In the genomic region with DNA sequence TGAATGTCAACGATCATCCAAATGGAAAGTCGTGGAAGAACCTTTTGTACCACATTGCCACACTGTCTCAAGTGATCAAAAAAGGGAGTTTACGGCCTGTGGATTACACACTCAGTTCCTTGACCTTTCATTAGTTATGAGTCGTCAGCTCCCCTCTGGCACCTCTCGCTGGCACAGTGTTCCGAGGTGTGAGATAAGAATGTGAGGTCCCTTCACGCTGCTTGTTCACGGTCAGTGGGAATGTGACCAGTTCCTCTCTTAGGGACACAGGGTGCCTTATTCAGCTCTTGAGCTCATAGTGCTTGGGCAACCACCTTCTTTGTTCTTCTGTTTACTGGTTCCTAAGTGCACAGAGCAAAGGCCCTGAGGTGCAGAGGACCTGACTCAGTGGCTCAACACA, we compare ENCODE assay signal across 23 mouse cellular contexts. TPM values are rescaled to one million over a fixed set of nuclear protein-coding genes. Genes with fewer than 3 reads are reported as not detected.
DNase-seq lines count a peak whose midpoint lies in the region; ATAC-seq and TF ChIP-seq lines count a peak whose summit lies in the region.
"Had no signal": no experiment of that assay in that cellular context is flagged by ENCODE, and none has a peak within 500 bp of the region (broad histone marks: within the 10 kb centered on the region; RNA-seq: fewer than 3 reads in every experiment).

No protein-coding gene starts in this region.

- no peak for TF ChIP-seq POLR2A in testis, adult 2 months (IDR thresholded peaks at IDR 0.05; ENCODE audit: control insufficient read depth, low read depth, low read length)

- WGBS in intestine, embryonic 16.5 days, result 54% methylated on average over 8 of the region's 8 CpGs
- WGBS in intestine, embryonic 15.5 days, result 48% methylated on average over 8 of the region's 8 CpGs

- no peaks in the 10 kb centered on the region for H3K27me3 ChIP-seq in intestine, embryonic 16.5 days (replicated peaks; ENCODE audit: control insufficient read depth, insufficient read depth, low read length)
- H3K27me3 ChIP-seq in intestine, embryonic 15.5 days (replicated peaks), result no peaks in the 10 kb centered on the region
- H3K27me3 ChIP-seq in testis, adult 2 months (ENCODE audit: control insufficient read depth, insufficient read depth, low read length), result no peaks in the 10 kb centered on the region
- H3K27me3 ChIP-seq: embryonic facial prominence, embryonic 13.5 days; hindbrain, embryonic 15.5 days; limb, embryonic 13.5 days; liver, embryonic 13.5 days; megakaryocyte, embryonic 14.5 days; stomach, embryonic 15.5 days had no signal

- H3K4me2 ChIP-seq in intestine, embryonic 16.5 days (ENCODE audit: low read depth, low read length), result no peak overlapping the region
- no peak overlapping the region for H3K4me2 ChIP-seq in intestine, embryonic 15.5 days (replicated peaks)
- H3K4me2 ChIP-seq: embryonic facial prominence, embryonic 13.5 days; hindbrain, embryonic 15.5 days; limb, embryonic 13.5 days; liver, embryonic 13.5 days; lung, embryonic 14.5 days; stomach, embryonic 15.5 days had no signal

- H3K27ac ChIP-seq in intestine, embryonic 16.5 days (ENCODE audit: low read length), result no peak overlapping the region
- H3K27ac ChIP-seq in intestine, embryonic 15.5 days, result no peak overlapping the region
- 0 out of 2 replicates have a peak overlapping the region, but pooled peaks have one; percentile 39 for H3K27ac ChIP-seq in testis, adult 2 months (ENCODE audit: control insufficient read depth, insufficient read depth, low read depth, low read length)
- H3K27ac ChIP-seq: embryonic facial prominence, embryonic 13.5 days; heart, embryonic 10.5 days; hindbrain, embryonic 15.5 days; limb, embryonic 13.5 days; liver, embryonic 13.5 days; stomach, embryonic 15.5 days had no signal

- H3K4me3 ChIP-seq in intestine, embryonic 16.5 days (ENCODE audit: low read length), result no peak overlapping the region
- no peak overlapping the region for H3K4me3 ChIP-seq in intestine, embryonic 15.5 days (replicated peaks)
- no peak overlapping the region for H3K4me3 ChIP-seq in testis, adult 2 months (ENCODE audit: control insufficient read depth, low read depth, low read length)
- H3K4me3 ChIP-seq: embryonic facial prominence, embryonic 13.5 days; heart, embryonic 10.5 days; hindbrain, embryonic 15.5 days; limb, embryonic 13.5 days; liver, embryonic 13.5 days; megakaryocyte, embryonic 14.5 days; stomach, embryonic 15.5 days had no signal

- H3K4me1 ChIP-seq in intestine, embryonic 16.5 days (ENCODE audit: control insufficient read depth, insufficient read depth, low read length), result no peaks in the 10 kb centered on the region
- no peaks in the 10 kb centered on the region for H3K4me1 ChIP-seq in intestine, embryonic 15.5 days (replicated peaks)
- H3K4me1 ChIP-seq in testis, adult 2 months (ENCODE audit: control insufficient read depth, insufficient read depth, low read length), result no peaks in the 10 kb centered on the region
- H3K4me1 ChIP-seq: embryonic facial prominence, embryonic 13.5 days; hindbrain, embryonic 15.5 days; limb, embryonic 13.5 days; liver, embryonic 13.5 days; stomach, embryonic 15.5 days had no signal

- no peak overlapping the region for H3K9ac ChIP-seq in intestine, embryonic 16.5 days (ENCODE audit: low read depth, low read length)
- H3K9ac ChIP-seq in intestine, embryonic 15.5 days, result no peak overlapping the region
- H3K9ac ChIP-seq: embryonic facial prominence, embryonic 13.5 days; forebrain, postnatal 0 days; hindbrain, embryonic 15.5 days; limb, embryonic 13.5 days; liver, embryonic 13.5 days; lung, embryonic 14.5 days; stomach, embryonic 15.5 days had no signal

- DNase-seq in adrenal gland, adult (ENCODE audit: inconsistent age in 2 of 2, low spot score in 1 of 2), result peak; percentile 26 to 69
- DNase-seq in adrenal gland, adult 8-10 months, result no peak
- DNase-seq in urinary bladder, postnatal 36 days (ENCODE audit: low spot score in 2 of 2), result no peak
- DNase-seq: cerebellum, adult 8-10 months; forebrain, postnatal 0 days; kidney, adult 11 months; liver, embryonic 13.5 days; lung, embryonic 14.5 days; right cerebral cortex, postnatal 14 days; thymus, postnatal 14 days had no signal

- TF ChIP-seq CTCF in testis, adult 2 months (IDR thresholded peaks at IDR 0.05; ENCODE audit: control insufficient read depth, insufficient read depth, insufficient replicate concordance, low read depth, low read length), result no peak

- ATAC-seq in intestine, embryonic 16.5 days, result peak; percentile 28; the same call in 1 of the 2 replicates
- ATAC-seq in intestine, embryonic 15.5 days, result no peak
- peak; percentile 62 for ATAC-seq in common myeloid progenitor, adult 5-6 weeks (replicated peaks; ENCODE audit: low read depth, poor library complexity, severe bottlenecking)
- no peak for ATAC-seq in activated CD4-positive, CD25-positive, alpha-beta regulatory T cell, adult 4 months
- ATAC-seq: CD4-positive, CD25-positive, alpha-beta regulatory T cell, adult 4 months; forebrain, postnatal 0 days; midbrain, embryonic 16.5 days had no signal

- no peaks in the 10 kb centered on the region for H3K36me3 ChIP-seq in intestine, embryonic 16.5 days (ENCODE audit: control insufficient read depth, insufficient read depth, low read length)
- no peaks in the 10 kb centered on the region for H3K36me3 ChIP-seq in intestine, embryonic 15.5 days
- no peaks in the 10 kb centered on the region for H3K36me3 ChIP-seq in testis, adult 2 months (ENCODE audit: control insufficient read depth, insufficient read depth, low read length)
- H3K36me3 ChIP-seq: embryonic facial prominence, embryonic 13.5 days; heart, embryonic 10.5 days; hindbrain, embryonic 15.5 days; limb, embryonic 13.5 days; liver, embryonic 13.5 days; stomach, embryonic 15.5 days had no signal

- no peaks in the 10 kb centered on the region for H3K9me3 ChIP-seq in intestine, embryonic 16.5 days (ENCODE audit: control insufficient read depth, low read length)
- no peaks in the 10 kb centered on the region for H3K9me3 ChIP-seq in intestine, embryonic 15.5 days
- H3K9me3 ChIP-seq: embryonic facial prominence, embryonic 13.5 days; heart, embryonic 10.5 days; hindbrain, embryonic 15.5 days; limb, embryonic 13.5 days; liver, embryonic 13.5 days; megakaryocyte, embryonic 14.5 days; stomach, embryonic 15.5 days had no signal

RNA-seq across cellular contexts. Expression of gene Klhl25, which starts 51.4 kb away (rescaled TPM):
- total RNA-seq in adrenal gland, adult 8-10 months (2022), result 10 to 100 TPM; 15.2 to 18.5 (median 17.5) TPM
- 9.5 and 10.4 TPM in 2 replicates for polyA plus RNA-seq in intestine, embryonic 16.5 days (2015; fragmentation: Nextera tagmentation; extraction: Ambion mirVana)
- polyA plus RNA-seq in intestine, embryonic 15.5 days (2015; fragmentation: Nextera tagmentation; extraction: Ambion mirVana), result 10.2 and 11.9 TPM in 2 replicates
- 6.3 and 8.3 TPM in 2 replicates for total RNA-seq in common myeloid progenitor, adult 5-6 weeks (2017)
- polyA plus RNA-seq in testis, adult 2 months (2012; rRNA removed), result 45.3 and 46.7 TPM in 2 replicates
- polyA plus RNA-seq in activated CD4-positive, CD25-positive, alpha-beta regulatory T cell, adult 4 months (2017; shearing (Covaris generic)), result 10 to 100 TPM; 10.6 to 18.5 TPM

Comparison
In these comparisons a context has a peak if more than half of its experiments do, and no peak if none do; other contexts are left out.
1. DNase-seq: peak in adrenal gland, adult (2 of 2); none in adrenal gland, adult 8-10 months (single experiment) and urinary bladder, postnatal 36 days (0 of 2).
2. ATAC-seq: peak in intestine, embryonic 16.5 days (single experiment) and common myeloid progenitor, adult 5-6 weeks (single experiment); none in intestine, embryonic 15.5 days (single experiment) and activated CD4-positive, CD25-positive, alpha-beta regulatory T cell, adult 4 months (single experiment).